Mouse (Mus musculus): ENCODE results near the gene Auts2.

- TF ChIP-seq CTCF (IDR thresholded peaks at IDR 0.05; ENCODE audit: low read depth) (no peak), EP300 (IDR thresholded peaks at IDR 0.05; ENCODE audit: low read depth) (no peak)
Observed at GRCm38 (mm10) chr5:131415902-131416545, 1127.1 kb downstream of the Auts2 start.
